Mouse (Mus musculus) limb, embryonic 11.5 days (tissue): ENCODE measurements around the gene Celf2. TPM values are rescaled to one million over a fixed set of nuclear protein-coding genes. Genes with fewer than 3 reads are reported as not detected.

Experiments used
- ATAC-seq: fragments of 200-750 bp; cut with Nextera tagmentation; 2 replicates; pipeline ENCODE4 v1.8.0; 2017; ENCODE audit warnings: low read depth; ENCODE audit not compliant: insufficient number of reproducible peaks, low FRiP score, low TSS enrichment
- DNase-seq: peaks from one replicate; pipeline ENCODE4 v3.0.0-alpha.2; 2015; ENCODE audit warnings: low spot score
- H3K27ac ChIP-seq: fragments of 300-500 bp; sonication (generic); replicated peaks from 2 replicates; pipeline ENCODE4 v1.5.1; 2014; ENCODE audit warnings: low read depth, mild to moderate bottlenecking, low read length
- H3K27me3 ChIP-seq: fragments of 300-500 bp; sonication (generic); 2 replicates; pipeline ENCODE4 v1.6.1; 2014; ENCODE audit warnings: mild to moderate bottlenecking, low read length, mixed read lengths; ENCODE audit not compliant: control insufficient read depth, insufficient read depth
- H3K36me3 ChIP-seq: fragments of 300-500 bp; sonication (generic); 2 replicates; pipeline ENCODE4 v1.6.1; 2014; ENCODE audit warnings: mild to moderate bottlenecking, low read length, moderate library complexity, mixed read lengths; ENCODE audit not compliant: control insufficient read depth, insufficient read depth
- H3K4me1 ChIP-seq: fragments of 300-500 bp; sonication (generic); 2 replicates; pipeline ENCODE4 v1.6.1; 2014; ENCODE audit warnings: low read length, mixed read lengths; ENCODE audit not compliant: control insufficient read depth, insufficient read depth
- H3K4me2 ChIP-seq: fragments of 300-500 bp; sonication (generic); 2 replicates; pipeline ENCODE4 v1.6.1; 2014; ENCODE audit warnings: low read depth, mild to moderate bottlenecking, moderate library complexity; ENCODE audit not compliant: severe bottlenecking
- H3K4me3 ChIP-seq: fragments of 300-500 bp; sonication (generic); 2 replicates; pipeline ENCODE4 v1.5.1; 2014; ENCODE audit warnings: low read depth, low read length
- H3K9ac ChIP-seq: fragments of 300-500 bp; sonication (generic); 2 replicates; pipeline ENCODE4 v1.6.1; 2014; ENCODE audit warnings: mild to moderate bottlenecking, low read length
- H3K9me3 ChIP-seq: fragments of 300-500 bp; sonication (generic); 2 replicates; pipeline ENCODE4 v1.6.1; 2016; ENCODE audit warnings: low read length; ENCODE audit not compliant: control insufficient read depth
- WGBS: fragments of 180-500 bp; shearing (Covaris S2); extraction: QIAGEN DNeasy Blood & Tissue Kit; methylation state at CpG from one replicate; pipeline ENCODE4 v1.1.7; 2014; 5-methylcytosine and 5-hydroxymethylcytosine counted together
- polyA plus RNA-seq: library from polyadenylated mRNA; unstranded; fragments of >200 nt; fragmentation: Nextera tagmentation; extraction: Ambion mirVana; gene quantifications from 2 replicates; pipeline ENCODE4 v1.2.1, GENCODE M21; 2014

The Celf2 gene
- polyA plus RNA-seq, 1 experiment from 2014 or later, result 24.1 TPM

- H3K4me3 ChIP-seq, result no peak overlapping the region
- H3K4me1 ChIP-seq, result no peaks in the 10 kb centered on the region
- H3K4me2 ChIP-seq, result no peak overlapping the region
- no peak for ATAC-seq
- no peaks in the 10 kb centered on the region for H3K27me3 ChIP-seq
- no peaks in the 10 kb centered on the region for H3K9me3 ChIP-seq
- WGBS, result 86% methylated on average over 4 of the region's 4 CpGs
- no peak overlapping the region for H3K9ac ChIP-seq
- no peak overlapping the region for H3K27ac ChIP-seq
- no peaks in the 10 kb centered on the region for H3K36me3 ChIP-seq
- no peak for DNase-seq
These were observed 141.6 kb downstream of the Celf2 start for GRCm38 (mm10) chr2:7367738-7368137.

DNA sequence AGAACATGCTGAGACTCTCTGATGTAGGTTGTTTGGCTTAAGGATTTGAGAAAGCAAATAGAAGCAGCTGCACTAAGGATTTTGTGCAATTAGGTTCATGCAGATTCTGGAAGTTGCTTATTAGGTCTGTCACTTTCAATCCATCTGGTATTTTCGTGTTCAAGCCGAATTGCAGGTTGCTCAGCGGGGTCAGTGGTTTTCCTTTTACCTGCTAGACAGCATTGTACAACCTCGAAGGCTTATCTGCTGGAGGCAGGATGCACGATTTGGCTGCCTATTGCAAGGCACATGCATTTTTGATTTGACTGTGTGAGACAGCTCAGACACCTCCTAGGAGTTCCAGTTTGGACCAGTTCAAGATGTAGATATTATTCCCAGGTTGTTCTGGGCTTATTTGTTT is 149.8 kb downstream of the Celf2 start:
- Histone ChIP-seq H3K9ac (no peak overlapping the region), H3K27ac (no peak overlapping the region), H3K4me1 (no peaks in the 10 kb centered on the region), H3K4me2 (no peak overlapping the region), H3K36me3 (no peaks in the 10 kb centered on the region), H3K9me3 (no peaks in the 10 kb centered on the region), H3K4me3 (no peak overlapping the region), H3K27me3 (no peaks in the 10 kb centered on the region)
- DNase-seq, result no peak
- no peak for ATAC-seq
- 71% methylated on average over 5 of the region's 5 CpGs for WGBS

DNA sequence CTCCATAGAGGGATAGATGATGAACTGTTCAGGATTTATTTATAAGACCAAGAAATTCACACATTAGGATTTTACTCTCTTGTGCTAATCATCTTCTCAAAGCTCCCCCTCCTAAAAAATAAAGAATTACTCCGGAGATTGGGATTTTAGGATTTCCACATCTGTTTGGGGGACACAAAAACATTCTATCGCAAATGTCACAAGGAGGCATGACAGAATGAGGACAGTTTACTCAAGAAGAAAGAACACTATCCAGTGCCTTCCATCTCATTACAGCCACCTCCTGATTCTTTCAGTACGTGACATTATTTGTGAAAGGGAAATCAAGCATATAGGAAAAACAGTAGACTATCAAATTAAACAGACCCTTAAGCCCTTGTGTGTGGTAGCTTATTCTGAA is 150.5 kb downstream of the Celf2 start:
- H3K9ac ChIP-seq, result no peak overlapping the region
- DNase-seq (no peak), ATAC-seq (no peak)
- H3K4me3 ChIP-seq, result no peak overlapping the region
- no peaks in the 10 kb centered on the region for H3K9me3 ChIP-seq
- no peak overlapping the region for H3K4me2 ChIP-seq
- H3K4me1 ChIP-seq, result no peaks in the 10 kb centered on the region
- H3K27me3 ChIP-seq, result no peaks in the 10 kb centered on the region
- 90% methylated on average over 3 of the region's 3 CpGs for WGBS
- no peak overlapping the region for H3K27ac ChIP-seq
- no peaks in the 10 kb centered on the region for H3K36me3 ChIP-seq

DNA sequence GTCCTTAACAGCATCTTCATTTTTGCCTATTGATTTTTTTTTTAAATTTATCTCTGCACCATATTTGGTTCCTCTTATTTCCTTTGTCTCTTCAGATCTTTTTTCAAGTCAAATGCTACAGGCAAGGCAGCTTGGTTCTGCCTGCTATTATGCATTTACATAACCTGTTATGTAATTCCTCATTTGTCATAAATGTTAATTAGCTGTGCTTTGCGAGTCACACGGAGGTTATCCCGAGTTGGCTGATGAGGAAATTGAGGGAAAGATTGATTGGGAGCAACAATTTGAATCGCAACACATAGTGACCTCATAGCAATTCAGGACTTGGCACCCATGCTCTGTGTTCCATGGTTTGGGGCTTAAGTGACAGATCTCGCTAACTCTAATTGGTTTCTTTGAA is 158.1 kb downstream of the Celf2 start:
- Histone ChIP-seq H3K27me3 (no peaks in the 10 kb centered on the region), H3K27ac (no peak overlapping the region), H3K4me2 (no peak overlapping the region), H3K4me3 (no peak overlapping the region), H3K9me3 (no peaks in the 10 kb centered on the region), H3K36me3 (no peaks in the 10 kb centered on the region), H3K4me1 (no peaks in the 10 kb centered on the region), H3K9ac (no peak overlapping the region)
- WGBS, result 82% methylated on average over 5 of the region's 5 CpGs
- no peak for DNase-seq
- ATAC-seq, result no peak

- H3K27me3 ChIP-seq, result no peaks in the 10 kb centered on the region
- DNase-seq (no peak), ATAC-seq (no peak)
- H3K4me3 ChIP-seq, result no peak overlapping the region
- no peak overlapping the region for H3K9ac ChIP-seq
- no peaks in the 10 kb centered on the region for H3K36me3 ChIP-seq
- no peak overlapping the region for H3K4me2 ChIP-seq
- H3K9me3 ChIP-seq, result no peaks in the 10 kb centered on the region
- no peak overlapping the region for H3K27ac ChIP-seq
- WGBS, result 83% methylated on average over 4 of the region's 4 CpGs
- no peaks in the 10 kb centered on the region for H3K4me1 ChIP-seq
These were observed 162.5 kb downstream of the Celf2 start for GRCm38 (mm10) chr2:7346703-7347461.

GRCm38 (mm10) chr2:7344951-7345350 is 164.4 kb downstream of the Celf2 start:
- Histone ChIP-seq H3K27me3 (no peaks in the 10 kb centered on the region), H3K4me1 (no peaks in the 10 kb centered on the region), H3K9me3 (no peaks in the 10 kb centered on the region), H3K36me3 (no peaks in the 10 kb centered on the region), H3K27ac (no peak overlapping the region), H3K4me2 (no peak overlapping the region), H3K4me3 (no peak overlapping the region), H3K9ac (no peak overlapping the region)
- 82% methylated on average over 2 of the region's 2 CpGs for WGBS
- DNase-seq (no peak), ATAC-seq (no peak)

DNA sequence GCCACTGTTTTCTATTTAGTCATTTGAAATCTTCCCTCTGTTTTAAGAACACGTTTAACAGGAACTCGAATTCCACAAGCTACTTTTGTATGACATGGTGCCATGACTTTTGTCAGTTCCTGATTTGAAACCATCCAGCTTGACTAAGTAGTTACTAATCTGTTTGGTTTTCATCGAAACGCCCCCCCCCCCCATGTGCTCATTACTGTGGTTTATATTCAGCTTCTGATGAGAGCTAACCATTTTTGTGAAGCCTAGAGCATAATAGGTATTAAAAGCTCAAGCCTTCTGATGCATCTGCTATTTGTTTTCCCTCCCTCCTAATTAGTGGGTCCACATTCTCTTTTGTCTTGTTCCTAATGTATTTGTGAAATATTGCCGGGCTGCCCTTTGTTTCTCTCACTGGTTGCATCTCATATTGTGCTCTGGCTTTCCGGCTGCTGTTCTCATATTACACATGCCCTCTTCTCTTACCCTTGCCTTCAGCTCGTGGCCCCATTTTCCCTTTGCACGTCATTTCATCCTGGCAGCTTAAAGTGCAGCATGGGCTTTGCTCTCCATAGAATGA is 166.4 kb downstream of the Celf2 start:
- no peak for ATAC-seq
- no peak overlapping the region for H3K27ac ChIP-seq
- no peaks in the 10 kb centered on the region for H3K36me3 ChIP-seq
- 67% methylated on average over 8 of the region's 8 CpGs for WGBS
- no peak for DNase-seq
- no peak overlapping the region for H3K9ac ChIP-seq
- no peaks in the 10 kb centered on the region for H3K4me1 ChIP-seq
- no peaks in the 10 kb centered on the region for H3K27me3 ChIP-seq
- no peak overlapping the region for H3K4me2 ChIP-seq
- H3K9me3 ChIP-seq, result no peaks in the 10 kb centered on the region
- no peak overlapping the region for H3K4me3 ChIP-seq

DNA sequence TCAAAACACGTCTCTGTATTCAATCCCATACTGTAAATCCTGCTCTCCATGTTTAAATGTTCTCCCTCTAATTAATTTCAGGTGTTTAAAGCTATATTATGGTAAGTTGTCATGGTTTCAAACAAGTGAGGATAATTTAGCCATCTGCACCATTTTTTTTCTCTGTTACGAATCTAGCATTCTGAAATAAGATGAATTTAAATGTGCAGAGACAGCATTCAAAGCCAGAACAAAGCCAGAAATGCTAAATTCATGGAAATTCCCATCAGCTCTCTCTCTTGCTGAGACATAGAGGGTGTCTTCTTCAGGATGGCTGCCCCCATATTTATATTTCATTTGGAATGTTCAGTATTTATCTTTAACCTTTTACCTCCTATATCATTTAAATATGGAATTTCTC is 174.5 kb downstream of the Celf2 start:
- no peak overlapping the region for H3K4me3 ChIP-seq
- H3K9ac ChIP-seq, result no peak overlapping the region
- no peak overlapping the region for H3K27ac ChIP-seq
- H3K9me3 ChIP-seq, result no peaks in the 10 kb centered on the region
- ATAC-seq (no peak), DNase-seq (no peak)
- no peak overlapping the region for H3K4me2 ChIP-seq
- no peaks in the 10 kb centered on the region for H3K4me1 ChIP-seq
- no peaks in the 10 kb centered on the region for H3K27me3 ChIP-seq
- H3K36me3 ChIP-seq, result no peaks in the 10 kb centered on the region
- 75% methylated on average over 2 of the region's 2 CpGs for WGBS
